Mouse (Mus musculus) ES-Bruce4 (cell line): ENCODE data around the gene Otulinl.

Experiments
- CTCF ChIP-seq: IDR thresholded peaks from one replicate; pipeline ENCODE4 v1.8.1; 2011; ENCODE audit warnings: low read depth, low read length
- POLR2A ChIP-seq: IDR thresholded peaks from one replicate; pipeline ENCODE4 v1.8.1; 2011; ENCODE audit warnings: low read length; ENCODE audit not compliant: insufficient read depth

GRCm38 (mm10) chr15:27664126-27664525, 17.3 kb downstream of the Otulinl start:
- TF ChIP-seq CTCF (no peak), POLR2A (no peak)
